ENCODE assay signal across 10 mouse cellular contexts in the genomic region with DNA sequence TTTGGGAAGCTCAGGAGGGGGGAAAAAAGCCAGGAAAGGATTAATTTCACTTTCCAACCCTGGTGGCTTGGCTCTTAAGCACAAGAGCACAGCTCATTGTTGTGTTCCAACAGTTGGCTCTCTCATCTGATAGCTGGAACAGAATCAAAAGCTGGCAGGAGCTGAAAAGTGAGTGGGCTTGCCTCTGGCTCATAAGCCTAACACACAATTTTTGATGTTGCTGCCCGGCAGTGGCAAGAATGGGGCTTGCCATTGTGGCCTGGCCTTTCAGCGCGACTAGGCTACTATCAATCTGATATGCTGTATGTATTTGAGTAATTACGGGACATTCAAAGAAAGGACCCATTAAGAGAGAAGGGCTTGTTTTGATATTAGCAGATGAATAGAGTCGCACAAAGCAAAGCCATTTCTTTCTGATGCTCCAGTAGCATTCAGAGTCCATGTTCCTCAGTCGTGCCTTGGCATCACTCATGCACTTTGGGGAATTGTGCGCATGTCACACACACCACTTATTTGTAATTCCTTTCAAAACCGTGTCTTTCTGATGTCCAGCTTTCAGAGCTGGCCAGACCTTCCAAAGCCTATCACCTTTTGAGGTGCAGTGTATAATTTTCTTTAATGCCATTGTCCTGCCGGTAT.
DNase-seq lines count a peak whose midpoint lies in the region; ATAC-seq lines count a peak whose summit lies in the region.
"Had no signal": no experiment of that assay in that cellular context is flagged by ENCODE, and none has a peak within 500 bp of the region (broad histone marks: within the 10 kb centered on the region; RNA-seq: fewer than 3 reads in every experiment).

No protein-coding gene starts in this region.

- DNase-seq in embryonic facial prominence, embryonic 14.5 days (ENCODE audit: low spot score), result peak; percentile 76
- no peak for DNase-seq in embryonic facial prominence, embryonic 10.5 days (ENCODE audit: low spot score)
- peak; percentile 86 for DNase-seq in brain, adult 2 months (ENCODE audit: low read depth, low spot score)
- peak; percentile 3 to 18 for DNase-seq in frontal cortex, postnatal 25 days (ENCODE audit: low spot score in 2 of 2)
- DNase-seq in left cerebral cortex, postnatal 10 days (ENCODE audit: extremely low spot score in 1 of 2, low spot score in 2 of 2), result peak; percentile 21 to 62
- no peak for DNase-seq in heart, adult 8-10 months (ENCODE audit: low spot score)
- no peak for DNase-seq in thymus, postnatal 10 days (ENCODE audit: low spot score in 2 of 2)
- DNase-seq in lung, postnatal 25 days (ENCODE audit: low spot score), result no peak

- intact Hi-C loops in left cerebral cortex, postnatal 10 days (cut with DNase I), result no loop called here

- H3K4me3 ChIP-seq in embryonic facial prominence, embryonic 14.5 days (ENCODE audit: low read depth, low read length), result no peak overlapping the region
- no peak overlapping the region for H3K4me3 ChIP-seq in embryonic facial prominence, embryonic 10.5 days

- H3K4me1 ChIP-seq in embryonic facial prominence, embryonic 14.5 days (ENCODE audit: control insufficient read depth, insufficient read depth, low read length), result no peaks in the 10 kb centered on the region
- H3K4me1 ChIP-seq in embryonic facial prominence, embryonic 10.5 days, result no peaks in the 10 kb centered on the region

- H3K4me2 ChIP-seq in embryonic facial prominence, embryonic 14.5 days (ENCODE audit: low read depth, low read length), result no peak overlapping the region
- H3K4me2 ChIP-seq: liver, embryonic 11.5 days had no signal

- 79% methylated on average over 9 of the region's 9 CpGs for WGBS in embryonic facial prominence, embryonic 14.5 days
- WGBS in embryonic facial prominence, embryonic 10.5 days, result 88% methylated on average over 9 of the region's 9 CpGs

- H3K36me3 ChIP-seq in embryonic facial prominence, embryonic 14.5 days (ENCODE audit: control insufficient read depth, insufficient read depth, low read length), result no peaks in the 10 kb centered on the region
- no peaks in the 10 kb centered on the region for H3K36me3 ChIP-seq in embryonic facial prominence, embryonic 10.5 days (replicated peaks)

- no peak overlapping the region for H3K9ac ChIP-seq in embryonic facial prominence, embryonic 14.5 days (ENCODE audit: low read depth, low read length)

- H3K27ac ChIP-seq in embryonic facial prominence, embryonic 14.5 days (replicated peaks; ENCODE audit: low read depth, low read length), result no peak overlapping the region
- no peak overlapping the region for H3K27ac ChIP-seq in embryonic facial prominence, embryonic 10.5 days (replicated peaks)

- H3K9me3 ChIP-seq in embryonic facial prominence, embryonic 14.5 days (ENCODE audit: control insufficient read depth, low read length), result no peaks in the 10 kb centered on the region
- no peaks in the 10 kb centered on the region for H3K9me3 ChIP-seq in embryonic facial prominence, embryonic 10.5 days

- no peak for ATAC-seq in embryonic facial prominence, embryonic 14.5 days (ENCODE audit: low read depth)
- ATAC-seq: inflammation-experienced regulatory T-cells, adult 6 months had no signal

- no peaks in the 10 kb centered on the region for H3K27me3 ChIP-seq in embryonic facial prominence, embryonic 14.5 days (replicated peaks; ENCODE audit: control insufficient read depth, insufficient read depth, low read length)
- no peaks in the 10 kb centered on the region for H3K27me3 ChIP-seq in embryonic facial prominence, embryonic 10.5 days (replicated peaks; ENCODE audit: low read depth, poor library complexity, severe bottlenecking)

Comparison
In these comparisons a context has a peak if more than half of its experiments do, and no peak if none do; other contexts are left out.
1. DNase-seq: peak in embryonic facial prominence, embryonic 14.5 days (single experiment), brain, adult 2 months (single experiment), frontal cortex, postnatal 25 days (2 of 2) and left cerebral cortex, postnatal 10 days (2 of 2); none in embryonic facial prominence, embryonic 10.5 days (single experiment), heart, adult 8-10 months (single experiment), thymus, postnatal 10 days (0 of 2) and lung, postnatal 25 days (single experiment).